Comparison of ENCODE assay signal across 10 mouse cellular contexts in the genomic region with DNA sequence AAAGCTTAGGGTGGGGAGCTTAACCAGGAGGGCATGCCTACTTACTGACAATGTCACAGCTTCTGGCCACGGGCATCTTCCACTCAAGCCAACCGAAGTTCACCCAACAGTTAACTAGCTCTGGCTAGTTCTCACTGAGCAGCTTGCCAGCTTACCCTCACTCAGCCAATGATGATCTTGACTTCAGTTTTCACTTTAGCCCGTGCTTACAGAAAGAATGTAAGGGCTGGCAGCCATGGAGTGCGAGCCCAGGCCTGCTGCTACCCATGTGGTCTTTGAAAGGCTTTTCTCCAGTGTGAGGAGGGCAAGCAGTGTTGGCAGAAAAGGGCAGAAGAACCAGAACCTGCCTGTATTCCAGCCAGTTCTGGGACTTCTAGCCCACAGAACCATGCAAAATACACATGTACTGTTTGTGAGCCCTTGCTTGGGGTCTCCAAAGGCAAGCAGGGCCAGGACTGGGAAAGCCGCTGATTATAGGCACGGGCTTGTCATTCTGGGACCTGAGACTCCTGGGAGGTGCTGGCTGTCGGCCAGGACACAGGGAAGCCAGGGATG.
A peak's percentile ranks its signal among the peaks of the same experiment; 100 is the strongest.
DNase-seq lines count a peak whose midpoint lies in the region; ATAC-seq and TF ChIP-seq lines count a peak whose summit lies in the region.
"Had no signal": no experiment of that assay in that cellular context is flagged by ENCODE, and none has a peak within 500 bp of the region (broad histone marks: within the 10 kb centered on the region; RNA-seq: fewer than 3 reads in every experiment).

No protein-coding gene starts in this region.

- 0 out of 2 replicates have a peak overlapping the region, but pooled peaks have one; percentile 19 for H3K4me2 ChIP-seq in heart, embryonic 14.5 days (ENCODE audit: low read length)
- H3K4me2 ChIP-seq in midbrain, embryonic 14.5 days (ENCODE audit: low read length) = no peak overlapping the region
- H3K4me2 ChIP-seq in stomach, postnatal 0 days (replicated peaks; ENCODE audit: low read depth) = no peak overlapping the region

- H3K4me1 ChIP-seq in heart, embryonic 14.5 days (ENCODE audit: control insufficient read depth in 2 of 2, insufficient read depth in 2 of 2, low read length in 2 of 2) = peaks cover 8% of the 10 kb centered on the region in 2 experiments
- peaks cover 16% of the 10 kb centered on the region for H3K4me1 ChIP-seq in midbrain, embryonic 10.5 days
- peaks cover 18% of the 10 kb centered on the region for H3K4me1 ChIP-seq in midbrain, embryonic 14.5 days (ENCODE audit: control insufficient read depth, insufficient read depth, low read length)
- no peaks in the 10 kb centered on the region for H3K4me1 ChIP-seq in stomach, postnatal 0 days (replicated peaks; ENCODE audit: control insufficient read depth, insufficient read depth)

- H3K9ac ChIP-seq in heart, embryonic 14.5 days (ENCODE audit: low read length) = 0 out of 2 replicates have a peak overlapping the region, but pooled peaks have one; percentile 28
- H3K9ac ChIP-seq in midbrain, embryonic 14.5 days (replicated peaks; ENCODE audit: low read length) = no peak overlapping the region
- H3K9ac ChIP-seq in stomach, postnatal 0 days (ENCODE audit: low read length) = no peak overlapping the region

- no peak for TF ChIP-seq CTCF in stomach, postnatal 0 days (IDR thresholded peaks at IDR 0.05; ENCODE audit: low read depth)

- 43% methylated on average over 7 of the region's 7 CpGs for WGBS in heart, embryonic 14.5 days
- 75% methylated on average over 7 of the region's 7 CpGs for WGBS in midbrain, embryonic 10.5 days
- 59% methylated on average over 7 of the region's 7 CpGs for WGBS in midbrain, embryonic 14.5 days
- WGBS in stomach, postnatal 0 days = 43% methylated on average over 7 of the region's 7 CpGs

- DNase-seq in heart, postnatal 25 days (ENCODE audit: low spot score) = no peak
- no peak for DNase-seq in midbrain, embryonic 10.5 days (ENCODE audit: low spot score)
- DNase-seq in midbrain, embryonic 14.5 days = no peak
- DNase-seq in gonadal fat pad, adult 2 months (ENCODE audit: low read depth) = peak; percentile 69
- DNase-seq in stomach, postnatal 0 days (ENCODE audit: low spot score) = no peak
- DNase-seq in right cerebral cortex, postnatal 25 days = no peak
- DNase-seq: adrenal gland, postnatal 25 days; spleen, adult 18-20 months; thymus, postnatal 36 days had no signal

- intact Hi-C loops in heart, postnatal 25 days (cut with DNase I) = loop anchor here (5.0 kb wide), 1 partner anchor 694 kb away; the partner anchor contains the start of gene Pum3

- no peak for ATAC-seq in heart, embryonic 14.5 days (ENCODE audit: insufficient number of reproducible peaks, insufficient read depth, low FRiP score, low read depth)
- ATAC-seq in midbrain, embryonic 14.5 days (ENCODE audit: low FRiP score, low TSS enrichment) = no peak
- ATAC-seq in stomach, postnatal 0 days (ENCODE audit: low FRiP score, low TSS enrichment) = no peak; the same call in 1 of the 2 replicates

- H3K27me3 ChIP-seq in heart, embryonic 14.5 days (ENCODE audit: control insufficient read depth, insufficient read depth, low read length) = no peaks in the 10 kb centered on the region
- H3K27me3 ChIP-seq in midbrain, embryonic 10.5 days (ENCODE audit: low read depth, poor library complexity, severe bottlenecking) = no peaks in the 10 kb centered on the region
- no peaks in the 10 kb centered on the region for H3K27me3 ChIP-seq in midbrain, embryonic 14.5 days (ENCODE audit: control insufficient read depth, insufficient read depth, low read length)
- H3K27me3 ChIP-seq in stomach, postnatal 0 days (ENCODE audit: control insufficient read depth, insufficient read depth, low read length) = no peaks in the 10 kb centered on the region

- no peak overlapping the region for H3K4me3 ChIP-seq in heart, embryonic 14.5 days (ENCODE audit: control insufficient read depth in 1 of 2, insufficient read depth in 1 of 2, low read depth in 1 of 2, low read length in 2 of 2)
- H3K4me3 ChIP-seq in midbrain, embryonic 10.5 days = no peak overlapping the region
- no peak overlapping the region for H3K4me3 ChIP-seq in midbrain, embryonic 14.5 days (replicated peaks; ENCODE audit: low read depth, low read length)
- H3K4me3 ChIP-seq in stomach, postnatal 0 days (ENCODE audit: low read depth, low read length) = no peak overlapping the region

- H3K9me3 ChIP-seq in heart, embryonic 14.5 days (ENCODE audit: control insufficient read depth, low read length) = no peaks in the 10 kb centered on the region
- H3K9me3 ChIP-seq in midbrain, embryonic 10.5 days (replicated peaks) = no peaks in the 10 kb centered on the region
- no peaks in the 10 kb centered on the region for H3K9me3 ChIP-seq in midbrain, embryonic 14.5 days (ENCODE audit: control insufficient read depth, low read length)
- no peaks in the 10 kb centered on the region for H3K9me3 ChIP-seq in stomach, postnatal 0 days (ENCODE audit: control insufficient read depth, low read length)

- TF ChIP-seq EP300 in stomach, postnatal 0 days (optimal IDR thresholded peaks at IDR 0.05) = no peak

- H3K27ac ChIP-seq in heart, embryonic 14.5 days (replicated peaks in 1 of 2; ENCODE audit: control insufficient read depth in 1 of 2, insufficient read depth in 1 of 2, low read depth in 2 of 2, low read length in 2 of 2) = peak overlapping the region; percentile 14 to 27; a peak in 1 of 4 replicates
- peak overlapping the region; percentile 59 for H3K27ac ChIP-seq in midbrain, embryonic 10.5 days (replicated peaks)
- H3K27ac ChIP-seq in midbrain, embryonic 14.5 days (replicated peaks; ENCODE audit: low read depth, low read length) = no peak overlapping the region
- H3K27ac ChIP-seq in stomach, postnatal 0 days (replicated peaks) = peak overlapping the region; percentile 50

- no peaks in the 10 kb centered on the region for H3K36me3 ChIP-seq in heart, embryonic 14.5 days (ENCODE audit: control insufficient read depth, insufficient read depth, low read length)
- H3K36me3 ChIP-seq in midbrain, embryonic 10.5 days = no peaks in the 10 kb centered on the region
- no peaks in the 10 kb centered on the region for H3K36me3 ChIP-seq in midbrain, embryonic 14.5 days (ENCODE audit: control insufficient read depth, insufficient read depth, low read length)
- H3K36me3 ChIP-seq in stomach, postnatal 0 days (ENCODE audit: control insufficient read depth, insufficient read depth, low read length) = no peaks in the 10 kb centered on the region
